Mouse (Mus musculus): ENCODE measurements around the gene Opn3.
A peak's percentile ranks its signal among the peaks of the same experiment; 100 is the strongest.

Gene Opn3

DNA sequence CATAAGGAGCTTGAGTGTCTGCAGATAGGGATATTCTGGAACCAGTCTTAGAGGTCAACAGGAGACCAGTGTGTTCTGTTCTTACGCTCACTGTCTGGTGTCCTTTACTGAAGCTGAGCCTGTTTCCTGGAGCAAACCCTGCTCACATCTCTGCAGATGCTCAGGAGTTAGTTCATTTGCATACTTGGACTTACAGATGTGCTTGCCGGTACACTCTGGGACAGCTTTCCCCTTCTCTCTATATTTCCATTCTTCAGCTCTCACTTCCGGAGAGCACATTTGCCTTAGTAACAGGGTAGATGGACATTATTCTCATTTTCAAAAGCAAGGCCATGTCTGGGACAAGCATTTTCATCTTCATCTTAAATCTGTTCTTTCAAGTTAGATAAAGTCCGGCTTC lies 44.0 kb downstream of the Opn3 start:
- no peak for DNase-seq (ENCODE audit: low spot score)

DNA sequence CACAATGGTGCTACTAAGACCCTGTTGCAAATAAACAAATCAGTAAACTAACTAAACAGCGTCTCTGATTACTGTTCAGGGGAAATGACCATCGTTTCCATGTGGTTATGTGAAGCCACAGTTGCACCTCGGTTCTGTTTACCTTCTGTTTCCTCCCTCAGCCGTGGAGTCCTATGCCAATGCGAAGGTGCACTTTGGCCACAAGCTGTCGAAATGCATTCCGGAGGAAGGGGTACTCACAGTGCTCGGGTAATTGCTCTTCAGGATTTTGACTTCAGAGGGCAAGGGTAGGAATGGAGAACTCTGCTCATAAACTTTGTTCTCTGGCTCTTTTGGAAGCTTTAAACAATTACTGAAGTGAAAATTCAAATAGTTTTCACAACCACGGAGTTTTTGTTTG lies 45.6 kb downstream of the Opn3 start:
- no peak for DNase-seq (ENCODE audit: low spot score)

DNA sequence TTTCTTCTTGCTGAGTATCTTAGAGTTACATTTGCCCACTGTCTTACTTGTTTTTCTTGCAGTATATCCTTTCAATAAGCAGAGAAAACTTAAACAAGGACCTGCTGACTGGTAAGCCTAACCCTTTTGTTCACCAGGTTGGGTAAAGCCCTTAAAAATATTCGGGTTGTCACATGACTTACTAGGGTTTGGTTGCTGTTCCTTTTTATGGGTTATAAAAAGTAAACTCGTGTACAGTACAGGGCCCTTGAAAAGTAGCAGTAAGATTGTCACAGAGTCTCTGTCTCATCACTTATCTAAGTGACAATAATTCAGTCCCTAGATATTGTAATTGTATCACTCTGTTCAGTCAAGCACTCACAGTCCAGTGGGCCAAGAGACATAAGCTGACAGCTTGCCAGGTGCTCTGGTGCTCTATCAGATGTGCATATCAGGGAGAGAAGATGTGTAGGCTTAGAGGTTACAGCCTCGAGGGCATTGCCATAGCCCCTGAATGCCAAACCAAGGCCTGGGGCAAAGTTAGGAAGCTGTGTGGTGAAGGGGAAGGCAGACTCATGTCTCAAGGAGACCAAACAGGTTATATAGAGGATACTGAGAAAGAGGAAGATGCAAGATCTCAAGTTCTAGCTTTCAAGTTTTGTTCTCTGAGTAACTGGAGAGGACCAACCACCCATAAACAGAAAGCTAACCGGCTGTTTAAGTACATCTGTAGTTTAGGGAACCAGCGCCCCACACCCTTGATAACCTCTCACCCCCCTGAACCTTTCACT lies 48.9 kb downstream of the Opn3 start:
- DNase-seq (ENCODE audit: low spot score): no peak

DNA sequence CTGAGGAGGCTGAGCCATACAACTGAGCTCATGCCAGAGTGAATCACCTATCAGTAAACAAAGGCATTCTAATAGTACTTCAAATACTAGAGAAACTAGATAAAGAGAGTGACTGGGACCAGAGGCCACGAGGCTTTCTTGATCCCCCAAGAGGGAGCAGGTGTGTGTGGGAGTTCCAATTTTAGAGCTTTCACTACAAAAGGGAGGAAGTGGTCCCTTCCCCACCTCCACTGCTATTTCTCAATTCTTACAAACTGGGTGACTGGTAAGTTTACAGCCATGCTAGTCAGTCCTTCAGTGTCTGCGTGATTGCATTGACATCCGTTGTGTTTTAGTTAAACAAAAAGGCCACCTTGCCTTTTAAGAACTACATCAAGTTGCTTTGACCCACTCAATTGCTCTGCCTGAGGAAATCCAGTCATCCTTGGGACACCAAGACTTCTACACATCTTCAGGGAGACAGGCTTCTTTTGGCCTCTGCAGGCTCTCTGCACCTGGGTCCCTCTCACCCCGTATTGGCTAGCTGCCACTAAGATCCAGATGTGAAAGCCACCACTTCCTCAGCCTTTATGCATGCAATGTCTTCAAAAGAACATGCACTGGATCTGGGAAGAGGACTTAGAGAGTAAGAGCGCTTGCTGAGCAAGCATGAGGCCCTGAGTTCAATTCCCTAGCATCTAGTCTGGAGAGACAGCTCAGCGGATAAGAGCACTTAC lies 52.0 kb downstream of the Opn3 start:
- no peak for DNase-seq (ENCODE audit: low spot score)

DNA sequence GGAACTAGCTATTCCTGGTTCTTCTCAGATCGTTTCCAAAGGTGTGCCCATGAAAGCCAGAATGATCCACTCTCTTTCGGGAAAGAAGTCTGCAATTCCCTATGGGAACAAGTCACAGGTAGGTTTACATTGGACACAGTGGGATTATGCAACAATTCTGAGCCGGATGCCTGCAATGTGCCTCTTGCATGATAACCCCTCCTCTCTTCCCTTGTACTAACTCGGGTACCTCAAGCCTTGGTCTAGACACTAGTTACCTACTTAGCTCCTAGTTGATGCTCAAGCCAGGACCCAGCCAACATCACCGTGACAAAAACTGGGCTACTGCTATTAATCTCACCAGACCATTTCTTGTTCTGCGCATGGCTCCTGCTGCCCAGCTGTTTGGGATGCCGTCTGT lies 53.5 kb downstream of the Opn3 start:
- DNase-seq (ENCODE audit: low spot score): no peak

DNA sequence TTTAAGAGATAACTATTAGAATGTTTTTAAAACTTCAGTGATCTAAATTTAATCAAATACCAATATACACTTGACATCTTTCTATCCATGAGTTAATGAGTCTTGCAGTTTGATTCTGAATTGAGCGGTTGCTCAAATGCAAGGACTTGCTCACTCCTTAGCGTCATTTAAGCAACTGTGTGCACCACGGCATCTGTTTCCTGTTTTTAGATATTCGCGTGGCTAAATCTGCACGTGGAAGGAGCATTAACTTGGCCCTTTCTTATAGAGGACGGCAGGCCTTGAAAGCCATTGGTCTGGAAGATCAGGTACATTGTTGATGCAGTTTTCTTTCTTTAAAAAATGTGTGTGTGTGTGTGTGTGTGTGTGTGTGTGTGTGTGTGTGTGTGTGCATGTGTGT lies 54.9 kb downstream of the Opn3 start:
- no peak for DNase-seq (ENCODE audit: low spot score)

DNA sequence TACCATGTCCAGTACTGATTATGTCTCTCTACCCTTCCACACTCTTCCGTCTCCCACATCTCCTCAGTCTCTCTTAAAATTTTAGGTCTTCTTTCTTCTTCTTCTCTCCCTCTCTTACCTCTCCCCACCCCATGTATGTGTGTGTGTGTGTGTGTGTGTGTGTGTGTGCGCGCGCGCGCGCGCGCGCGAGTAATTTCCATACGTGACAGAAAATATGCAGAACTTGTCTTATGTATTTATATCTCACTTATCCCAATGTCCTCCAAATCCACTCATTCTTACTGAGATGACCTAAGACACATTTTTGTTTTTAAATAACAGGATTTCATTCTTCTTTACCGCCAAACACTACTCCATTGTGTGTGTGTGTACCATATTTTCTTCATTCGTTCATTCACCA lies 60.1 kb downstream of the Opn3 start:
- DNase-seq (ENCODE audit: low spot score): no peak

DNA sequence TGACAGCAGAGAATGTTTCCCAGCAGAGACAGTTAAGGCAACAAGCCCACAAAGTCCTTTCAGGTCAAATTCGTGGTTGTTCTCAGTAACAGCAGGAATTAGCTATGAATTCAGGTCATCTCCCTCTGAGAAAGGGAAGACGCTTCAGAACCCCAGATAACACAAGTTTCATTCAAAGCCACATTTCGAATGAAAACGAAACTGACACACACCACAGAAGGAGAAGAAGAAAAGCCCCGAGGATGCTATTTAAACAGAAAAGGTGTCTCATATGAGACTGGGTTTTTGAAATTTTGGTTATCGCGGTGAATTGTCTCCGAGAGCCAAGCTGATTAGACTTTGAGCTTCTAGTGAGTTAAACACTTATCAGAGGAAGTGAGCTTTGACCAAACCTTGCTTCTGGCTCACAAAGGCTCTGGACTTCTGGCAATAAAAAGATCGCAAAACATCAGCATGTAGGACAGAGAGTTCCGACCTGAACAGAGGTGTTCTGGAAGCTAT lies 60.8 kb downstream of the Opn3 start:
- DNase-seq (ENCODE audit: low spot score): no peak

DNA sequence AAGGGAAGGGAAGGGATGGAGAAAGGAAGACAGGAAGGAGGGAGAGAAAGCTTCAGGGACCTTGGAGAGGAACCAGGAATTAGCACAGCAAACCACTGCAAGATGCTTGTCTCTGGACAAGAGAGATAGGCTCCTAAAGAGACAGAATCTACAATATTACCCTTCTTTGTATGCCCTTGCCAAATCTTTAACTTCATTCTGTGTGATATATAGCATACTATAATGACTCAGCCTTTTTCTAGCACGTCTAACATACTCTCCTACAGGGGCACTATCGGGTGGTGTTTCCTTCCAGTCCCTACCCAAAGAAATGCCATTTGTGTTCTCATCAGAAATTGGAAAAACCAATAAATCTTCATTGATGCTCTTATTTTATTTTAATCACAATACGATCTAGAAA lies 61.5 kb downstream of the Opn3 start:
- DNase-seq (ENCODE audit: low spot score): no peak

DNA sequence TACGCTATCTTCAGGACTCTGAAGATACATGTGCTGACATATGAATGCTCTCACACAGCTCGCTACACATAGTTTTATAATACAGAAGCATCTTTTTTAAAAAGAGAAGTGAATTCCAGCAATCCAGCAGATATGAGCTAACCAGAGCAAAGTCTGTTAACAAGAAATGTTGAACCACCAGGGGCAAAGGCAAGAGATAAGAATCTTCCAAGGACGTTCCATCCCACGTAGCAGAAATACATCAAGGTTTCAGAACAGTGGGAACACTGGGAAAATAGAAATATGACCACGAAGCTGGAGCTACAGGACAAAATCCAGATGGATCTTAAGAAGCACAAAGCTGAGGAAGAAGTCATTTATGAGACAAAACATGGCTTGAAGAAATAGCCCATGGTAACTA lies 62.2 kb downstream of the Opn3 start:
- no peak for DNase-seq (ENCODE audit: low spot score)

DNA sequence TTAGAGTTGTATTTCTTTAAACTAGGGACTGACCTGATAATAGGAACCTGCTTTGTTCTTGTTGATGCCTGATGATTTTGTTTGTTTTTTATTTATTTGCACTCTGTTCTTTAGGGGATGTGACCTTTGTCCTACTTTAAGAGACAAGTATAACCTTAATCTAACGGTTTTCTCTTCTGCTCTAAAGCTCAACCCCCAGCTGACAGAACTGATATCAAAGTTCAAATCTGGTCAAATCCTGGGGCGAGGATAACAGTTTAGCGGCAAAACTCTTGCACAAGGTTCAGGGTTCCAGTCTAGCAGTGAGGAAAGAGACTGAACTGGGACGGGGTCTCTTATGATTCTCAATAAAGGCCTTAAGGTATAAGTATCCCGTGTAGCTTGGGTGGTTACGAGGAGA lies 63.3 kb downstream of the Opn3 start:
- no peak for DNase-seq (ENCODE audit: low spot score)

DNA sequence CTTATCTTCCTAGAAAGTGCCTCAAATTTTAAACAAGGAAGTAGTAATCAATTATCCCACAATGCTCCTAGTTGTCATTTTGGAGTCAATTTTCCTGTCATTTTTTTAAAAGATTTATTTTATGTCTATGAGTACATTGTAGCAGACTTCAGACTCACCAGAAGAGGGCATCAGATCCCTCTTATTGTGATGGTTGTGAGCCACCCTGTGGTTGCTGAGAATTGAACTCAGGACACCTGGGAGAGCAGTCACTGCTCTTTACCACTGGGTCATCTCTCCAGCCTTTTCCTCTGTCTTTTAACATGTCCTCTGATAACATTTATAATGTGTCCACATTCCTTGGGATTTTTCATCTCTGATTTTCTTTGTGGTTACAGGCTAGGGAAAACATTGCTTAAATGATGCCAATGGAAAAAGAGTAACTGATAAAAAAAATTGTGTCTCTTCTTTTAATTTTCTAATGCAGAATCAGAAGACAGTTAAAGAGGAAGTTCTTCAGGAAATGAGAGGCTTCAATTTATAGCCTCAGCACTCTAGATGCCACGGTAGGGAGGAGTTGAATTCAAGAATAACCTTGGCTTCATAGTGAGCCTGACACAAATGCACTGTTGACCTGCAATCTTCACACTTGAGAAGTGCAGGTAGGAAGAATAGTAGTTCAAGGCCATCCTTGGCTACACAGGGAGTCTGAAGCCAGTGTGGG lies 66.4 kb downstream of the Opn3 start:
- DNase-seq (ENCODE audit: low spot score): peak; percentile 65

DNA sequence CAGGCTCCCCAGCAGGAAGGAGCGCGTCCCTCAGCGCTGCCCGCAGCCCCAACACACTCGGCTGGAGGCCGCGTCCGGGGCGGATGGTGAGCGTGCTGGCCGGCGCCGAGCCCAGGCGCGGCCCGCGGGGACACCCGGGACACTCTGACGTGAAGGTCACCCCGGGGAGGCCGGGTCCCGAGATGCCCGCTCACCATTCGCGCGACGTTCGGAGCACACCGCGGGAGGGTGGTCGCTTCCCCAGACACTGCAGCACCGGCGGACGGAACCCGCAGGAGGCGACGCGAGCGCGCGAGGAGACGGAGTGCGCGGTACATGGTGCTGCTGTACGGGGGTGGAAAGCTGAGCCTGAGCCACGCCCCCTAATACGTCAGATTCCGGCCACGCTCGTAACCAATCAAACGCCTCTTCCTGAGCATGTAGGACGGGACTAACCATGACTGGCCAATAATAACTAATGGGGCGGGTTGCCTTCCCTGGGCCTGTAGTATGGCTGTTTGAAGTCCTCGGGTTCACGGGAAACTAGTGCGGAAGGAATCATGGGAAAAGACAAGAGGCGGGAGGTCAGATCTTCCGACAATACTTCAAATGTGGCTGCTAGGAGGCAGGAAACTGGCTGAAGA lies 67.2 kb downstream of the Opn3 start, which contains the start of gene Fh1:
Gene Fh1, minus strand, starts transcription at position 379 of the 623 bp plus-strand sequence.
- peak; percentile 98 for DNase-seq (ENCODE audit: low spot score)

DNA sequence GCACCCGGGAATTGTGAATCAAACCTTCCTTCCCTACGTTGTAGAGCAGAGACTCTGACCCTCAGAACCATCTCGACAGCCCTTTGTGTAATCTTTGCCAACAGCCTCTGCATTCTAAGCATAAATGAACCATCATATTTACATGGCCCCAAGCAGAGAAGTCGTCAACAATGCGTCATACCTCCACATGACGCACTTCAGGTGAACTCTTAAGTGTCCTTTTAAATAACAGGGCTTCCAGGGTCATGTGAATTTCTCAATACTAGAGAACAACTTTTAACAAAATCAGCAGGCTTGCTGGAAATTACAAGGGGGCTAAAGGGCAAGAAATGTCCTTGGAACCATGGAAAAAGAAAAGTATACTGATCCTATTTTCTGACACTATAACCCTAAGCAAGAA lies 68.9 kb downstream of the Opn3 start:
- DNase-seq (ENCODE audit: low spot score): no peak

DNA sequence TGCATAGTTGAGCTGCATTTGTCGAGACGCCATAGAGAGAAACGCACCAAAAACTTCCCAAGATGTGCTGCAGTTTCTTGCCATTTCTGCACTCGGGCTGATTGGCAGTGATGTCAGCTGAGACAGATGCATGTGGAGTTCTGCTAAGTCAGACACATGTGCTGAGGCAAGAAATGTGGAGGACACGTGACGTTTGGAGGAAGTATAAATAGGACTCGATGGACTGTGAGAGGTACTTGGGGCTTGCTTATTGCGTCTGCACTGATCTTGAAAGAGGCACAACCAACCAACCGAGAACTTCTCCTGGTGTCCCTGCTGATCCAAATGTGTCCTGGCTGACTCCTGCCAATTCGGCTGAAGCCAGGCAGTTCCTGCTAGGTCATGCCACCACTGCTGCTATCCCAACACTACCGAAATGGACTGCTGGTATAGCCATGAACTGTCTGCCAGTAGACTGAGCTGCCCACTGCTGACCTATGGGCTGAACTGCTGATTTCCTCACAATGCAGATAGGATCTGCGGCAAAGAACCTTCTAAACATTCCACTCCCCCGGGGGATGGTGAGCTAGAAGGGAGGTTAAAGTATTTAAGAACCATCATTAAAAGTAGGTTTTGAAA lies 72.7 kb downstream of the Opn3 start, which contains the start of gene Kmo:
Gene Kmo, plus strand, starts transcription at position 568 of the 618 bp plus-strand sequence.
- DNase-seq (ENCODE audit: low spot score): no peak

DNA sequence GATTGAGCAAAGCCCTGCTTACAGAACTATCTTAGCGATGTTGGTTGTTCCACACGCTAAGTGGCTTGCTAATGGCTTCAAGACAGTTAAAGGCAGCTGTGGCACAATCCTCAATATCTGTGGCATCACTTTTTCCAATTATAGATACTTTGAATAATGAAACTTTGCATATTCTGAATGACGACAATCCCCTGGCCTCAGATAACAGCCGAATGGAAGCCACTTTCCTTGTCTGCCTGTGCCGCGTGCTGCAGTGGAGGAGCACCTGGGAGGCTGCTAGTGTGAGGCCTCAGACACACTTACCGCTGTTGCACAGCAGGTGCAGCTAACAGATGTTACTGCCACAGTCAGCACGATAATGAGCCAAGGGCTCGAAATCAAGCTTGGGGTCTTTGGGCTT lies 77.6 kb downstream of the Opn3 start:
- DNase-seq (ENCODE audit: low spot score): no peak

Measured in retina, embryonic 14.5 days (tissue).